Mouse (Mus musculus) thymus, adult 2 months (tissue): ENCODE results near the gene Cryba4. TPM values are rescaled to one million over a fixed set of nuclear protein-coding genes. Genes with fewer than 3 reads are reported as not detected.

ENCODE experiments used
- DNase-seq: peaks from one replicate; pipeline ENCODE4 v3.0.0; 2021
- H3K27ac ChIP-seq: fragments of 200-500 bp; 2 replicates; pipeline ENCODE4 v1.5.1; 2012; ENCODE audit warnings: low read length, control low read depth; ENCODE audit not compliant: control insufficient read depth, insufficient read depth
- H3K27me3 ChIP-seq: fragments of 200-500 bp; 2 replicates; pipeline ENCODE4 v1.6.1; 2012; ENCODE audit warnings: mild to moderate bottlenecking, low read length, moderate library complexity, mixed read lengths; ENCODE audit not compliant: control insufficient read depth, insufficient read depth
- H3K36me3 ChIP-seq: fragments of 200-500 bp; 2 replicates; pipeline ENCODE4 v1.6.1; 2012; ENCODE audit warnings: mild to moderate bottlenecking, low read length, moderate library complexity; ENCODE audit not compliant: control insufficient read depth, insufficient read depth
- H3K4me1 ChIP-seq: fragments of 200-500 bp; replicated peaks from 2 replicates; pipeline ENCODE4 v1.6.1; 2012; ENCODE audit warnings: low read length; ENCODE audit not compliant: control insufficient read depth, insufficient read depth
- H3K4me3 ChIP-seq: fragments of 200-500 bp; 2 replicates; pipeline ENCODE4 v1.5.1; 2012; ENCODE audit warnings: mild to moderate bottlenecking, low read length, control low read depth, moderate library complexity; ENCODE audit not compliant: control insufficient read depth, insufficient read depth
- CTCF ChIP-seq: fragments of 200-500 bp; IDR thresholded peaks from 2 replicates; pipeline ENCODE4 v1.5.1; 2012; ENCODE audit warnings: mild to moderate bottlenecking, control low read depth, low read length, moderate library complexity, borderline replicate concordance; ENCODE audit not compliant: control insufficient read depth, poor library complexity, insufficient read depth; ENCODE audit errors: extremely low read depth
- POLR2A ChIP-seq: fragments of 200-500 bp; IDR thresholded peaks from 2 replicates; pipeline ENCODE4 v1.6.1; 2012; ENCODE audit warnings: mild to moderate bottlenecking, low read length, control low read depth, moderate library complexity; ENCODE audit not compliant: control insufficient read depth, poor library complexity, insufficient read depth; ENCODE audit errors: extremely low read depth
- WGBS: fragments of 180-500 bp; shearing (Covaris S2); methylation state at CpG from one replicate; pipeline ENCODE4 v1.1.7; 2018; 5-methylcytosine and 5-hydroxymethylcytosine counted together
- polyA plus RNA-seq: library from polyadenylated mRNA; depleted of rRNA; stranded (reverse); fragments of >200 nt; gene quantifications from 2 replicates; pipeline ENCODE4 v1.2.3, GENCODE M21; 2012

Cryba4 gene
- polyA plus RNA-seq, 1 experiment: 3.1 TPM

- 3% methylated on average over 2 of the region's 2 CpGs for WGBS
- Histone ChIP-seq H3K4me1 (peaks cover 66% of the 10 kb centered on the region), H3K4me3 (no peak overlapping the region), H3K27ac (peak overlapping the region; percentile 55), H3K36me3 (no peaks in the 10 kb centered on the region), H3K27me3 (no peaks in the 10 kb centered on the region)
- DNase-seq: no peak
- no peak for TF ChIP-seq CTCF
- no peak for TF ChIP-seq POLR2A
Observed at GRCm38 (mm10) chr5:112297257-112297656, 44.9 kb upstream of the Cryba4 start.

- H3K4me1 ChIP-seq: peaks cover 67% of the 10 kb centered on the region
- H3K27ac ChIP-seq: peak overlapping the region; percentile 55
- no peak for DNase-seq
- 32% methylated on average over 6 of the region's 6 CpGs for WGBS
- H3K27me3 ChIP-seq: no peaks in the 10 kb centered on the region
- TF ChIP-seq CTCF (no peak), POLR2A (no peak)
- no peak overlapping the region for H3K4me3 ChIP-seq
- no peaks in the 10 kb centered on the region for H3K36me3 ChIP-seq
Observed at GRCm38 (mm10) chr5:112296404-112297181, 44.3 kb upstream of the Cryba4 start.

- Histone ChIP-seq H3K27ac (no peak overlapping the region), H3K4me1 (peaks cover 60% of the 10 kb centered on the region), H3K27me3 (no peaks in the 10 kb centered on the region), H3K4me3 (no peak overlapping the region), H3K36me3 (no peaks in the 10 kb centered on the region)
- TF ChIP-seq POLR2A: no peak
- TF ChIP-seq CTCF: no peak
- WGBS: 93% methylated on average over 8 of the region's 8 CpGs
- no peak for DNase-seq
Observed at GRCm38 (mm10) chr5:112295564-112295963, 43.2 kb upstream of the Cryba4 start.

GRCm38 (mm10) chr5:112295162-112295561, 42.8 kb upstream of the Cryba4 start:
- WGBS: 92% methylated on average over 8 of the region's 8 CpGs
- H3K36me3 ChIP-seq: no peaks in the 10 kb centered on the region
- no peaks in the 10 kb centered on the region for H3K27me3 ChIP-seq
- H3K4me3 ChIP-seq: no peak overlapping the region
- peaks cover 56% of the 10 kb centered on the region for H3K4me1 ChIP-seq
- H3K27ac ChIP-seq: no peak overlapping the region
- TF ChIP-seq POLR2A: no peak
- no peak for TF ChIP-seq CTCF
- no peak for DNase-seq

- no peaks in the 10 kb centered on the region for H3K36me3 ChIP-seq
- no peak for DNase-seq
- H3K27ac ChIP-seq: no peak overlapping the region
- H3K4me3 ChIP-seq: no peak overlapping the region
- WGBS: 93% methylated on average over 4 of the region's 4 CpGs
- peaks cover 55% of the 10 kb centered on the region for H3K4me1 ChIP-seq
- TF ChIP-seq POLR2A (no peak), CTCF (no peak)
- H3K27me3 ChIP-seq: no peaks in the 10 kb centered on the region
Observed at GRCm38 (mm10) chr5:112294696-112295095, 42.4 kb upstream of the Cryba4 start.

- no peak overlapping the region for H3K4me3 ChIP-seq
- no peaks in the 10 kb centered on the region for H3K27me3 ChIP-seq
- DNase-seq: no peak
- H3K4me1 ChIP-seq: peaks cover 46% of the 10 kb centered on the region
- no peak overlapping the region for H3K27ac ChIP-seq
- 85% methylated on average over 2 of the region's 2 CpGs for WGBS
- H3K36me3 ChIP-seq: no peaks in the 10 kb centered on the region
- TF ChIP-seq POLR2A: no peak
- TF ChIP-seq CTCF: no peak
Observed at GRCm38 (mm10) chr5:112293800-112294199, 41.5 kb upstream of the Cryba4 start.
